Mouse (Mus musculus): Measurements from ENCODE around the gene Ly6c2.

- TF ChIP-seq CTCF (conservative IDR thresholded peaks at IDR 0.05; ENCODE audit: insufficient read depth, insufficient read length, low read depth, low read length) (no peak), POLR2A (IDR thresholded peaks at IDR 0.05; ENCODE audit: low read depth, low read length) (no peak)
Observed at GRCm38 (mm10) chr15:75099261-75099660, 12.5 kb downstream of the Ly6c2 start.

Measured in kidney, adult 2 months (tissue).